Mouse (Mus musculus): ENCODE measurements at regions not wholly inside any gene's neighbourhood (a gene's known extent, or its start where the extent isn't known, plus 50 kb on each side); places are given as distances from the start of the nearest gene placed in this dataset.

DNA sequence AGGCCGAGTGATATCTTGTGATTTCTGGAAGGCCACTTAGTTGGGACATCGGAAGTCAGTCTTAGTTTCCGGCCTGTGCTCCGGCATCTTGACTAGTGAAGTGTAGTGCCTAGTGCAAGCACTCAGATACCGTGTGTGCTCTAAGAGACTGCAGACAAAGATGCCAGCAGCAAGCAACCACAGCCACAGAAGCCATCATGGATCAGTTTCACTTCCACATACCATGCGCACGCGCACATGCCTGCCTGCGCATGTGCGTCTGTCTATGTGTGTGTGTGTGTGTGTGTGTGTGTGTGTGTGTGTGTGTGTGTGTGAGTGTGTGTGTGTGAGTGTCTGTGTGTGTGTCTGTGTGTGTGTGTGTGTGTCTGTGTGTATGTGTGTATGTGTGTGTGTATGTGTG, 177.4 kb downstream of the Irs2 start:
- ATAC-seq (ENCODE audit: insufficient number of reproducible peaks, low FRiP score, low TSS enrichment): no peak

DNA sequence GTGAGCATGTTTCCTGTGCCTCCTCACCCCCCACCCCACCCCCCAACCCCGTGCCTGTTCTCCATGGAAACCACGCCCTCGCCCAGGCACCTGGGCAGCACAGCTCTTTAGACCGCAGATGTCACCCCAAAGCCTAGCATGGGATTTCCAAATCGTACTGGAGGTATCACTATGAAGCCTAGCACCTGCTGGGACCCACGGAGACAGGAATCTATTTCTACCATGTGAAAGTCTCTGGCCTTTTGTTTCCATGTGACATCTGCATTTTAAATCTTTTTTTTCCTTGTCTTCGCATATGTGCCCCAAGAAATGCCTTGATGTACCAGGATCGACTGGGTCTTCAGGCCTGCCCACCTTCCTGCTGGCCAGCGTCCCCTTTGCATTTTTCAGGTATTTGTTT, 179.7 kb downstream of the Irs2 start:
- ATAC-seq (ENCODE audit: insufficient number of reproducible peaks, low FRiP score, low TSS enrichment): no peak

DNA sequence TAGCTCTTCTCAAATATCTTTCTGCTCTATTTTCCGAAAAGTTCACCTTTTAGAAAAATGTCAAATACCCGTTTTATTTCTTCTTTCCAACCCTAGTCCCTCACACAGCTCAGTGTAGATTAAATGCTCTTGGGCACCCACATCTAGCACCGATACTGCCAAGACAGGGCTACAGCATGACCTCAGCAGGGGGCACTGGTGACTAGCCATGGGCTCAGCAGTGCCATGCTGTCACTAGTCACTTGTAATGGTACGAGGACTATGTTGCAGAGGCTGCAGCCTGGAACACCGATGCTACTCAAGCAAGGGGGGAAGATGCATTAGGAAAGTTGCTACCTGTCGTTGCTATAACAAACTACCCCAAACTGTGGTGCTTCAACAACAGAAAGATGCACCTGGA, 180.7 kb downstream of the Irs2 start:
- ATAC-seq (ENCODE audit: insufficient number of reproducible peaks, low FRiP score, low TSS enrichment): no peak

DNA sequence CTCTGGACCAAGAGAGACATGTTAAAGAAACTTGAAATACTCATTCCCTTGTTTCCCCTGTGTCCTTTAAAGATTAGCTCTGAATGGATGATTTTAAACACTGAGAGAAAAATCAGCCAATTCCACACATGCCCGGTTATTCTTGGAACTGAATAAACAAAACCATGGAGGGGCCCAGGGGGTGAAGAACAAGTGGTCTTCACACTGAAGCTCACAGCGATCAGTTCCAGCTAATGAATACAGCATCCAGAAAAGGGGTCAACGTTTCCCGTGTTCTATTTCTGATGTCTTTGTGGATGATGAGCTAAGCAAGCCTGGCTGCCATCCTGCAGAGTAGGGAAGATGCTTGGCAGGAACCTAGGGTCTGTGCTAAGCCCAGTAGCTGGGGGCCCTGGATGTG, 182.3 kb downstream of the Irs2 start:
- no peak for ATAC-seq (ENCODE audit: insufficient number of reproducible peaks, low FRiP score, low TSS enrichment)

DNA sequence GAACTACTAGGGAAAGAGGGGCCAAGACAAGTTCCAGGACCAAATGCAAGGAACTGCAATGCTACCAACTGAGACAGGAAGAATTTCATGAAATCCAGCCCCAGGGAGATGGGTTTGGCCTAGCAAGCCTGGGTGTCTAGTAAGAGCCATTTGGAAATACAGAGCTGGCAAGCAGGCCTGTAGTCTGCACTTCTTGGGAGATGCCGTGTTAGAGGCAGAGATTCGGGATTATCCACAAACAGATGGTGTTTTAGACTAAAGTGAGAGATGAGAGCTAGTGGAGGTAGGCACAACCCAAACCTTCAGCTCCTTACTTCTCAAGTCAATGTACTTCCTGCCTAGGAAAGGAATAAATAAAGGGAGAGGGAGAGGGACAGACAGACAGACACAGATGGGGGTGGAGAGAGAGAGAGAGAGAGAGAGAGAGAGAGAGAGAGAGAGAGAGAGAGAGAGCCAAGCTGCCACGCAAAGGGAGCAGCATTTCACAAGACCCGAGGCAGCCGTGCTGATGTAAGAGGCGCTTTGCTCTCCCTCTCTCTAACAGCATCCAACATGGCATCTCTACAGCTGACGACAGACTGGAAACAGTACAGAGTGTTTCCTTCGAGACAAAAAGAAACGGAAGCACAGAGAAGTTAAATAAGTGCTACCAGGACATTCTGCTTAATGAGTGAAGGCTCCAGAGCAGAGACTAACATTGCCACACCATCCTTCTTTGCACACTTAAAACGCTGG, 182.9 kb downstream of the Irs2 start:
- ATAC-seq (ENCODE audit: insufficient number of reproducible peaks, low FRiP score, low TSS enrichment): no peak

DNA sequence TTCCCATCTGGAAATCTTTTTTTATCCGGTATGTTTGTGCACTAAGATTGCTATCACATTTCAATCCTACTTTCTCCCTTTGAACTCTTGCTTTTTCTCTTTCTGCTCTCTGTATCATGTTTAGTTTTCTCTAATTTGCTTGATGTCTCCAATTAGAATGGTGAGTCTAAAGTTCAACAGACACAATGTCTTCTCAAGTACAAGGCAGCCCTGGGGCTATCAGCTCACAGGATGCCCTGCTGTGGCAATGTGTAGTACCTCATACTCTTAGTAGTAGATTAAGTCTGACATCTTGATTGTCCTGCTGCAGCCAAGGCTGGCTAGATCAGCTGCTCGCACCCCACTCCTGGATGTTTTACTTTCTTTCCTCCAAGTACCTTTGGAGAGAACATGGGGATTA, 186.4 kb downstream of the Irs2 start:
- ATAC-seq (ENCODE audit: insufficient number of reproducible peaks, low FRiP score, low TSS enrichment): no peak

DNA sequence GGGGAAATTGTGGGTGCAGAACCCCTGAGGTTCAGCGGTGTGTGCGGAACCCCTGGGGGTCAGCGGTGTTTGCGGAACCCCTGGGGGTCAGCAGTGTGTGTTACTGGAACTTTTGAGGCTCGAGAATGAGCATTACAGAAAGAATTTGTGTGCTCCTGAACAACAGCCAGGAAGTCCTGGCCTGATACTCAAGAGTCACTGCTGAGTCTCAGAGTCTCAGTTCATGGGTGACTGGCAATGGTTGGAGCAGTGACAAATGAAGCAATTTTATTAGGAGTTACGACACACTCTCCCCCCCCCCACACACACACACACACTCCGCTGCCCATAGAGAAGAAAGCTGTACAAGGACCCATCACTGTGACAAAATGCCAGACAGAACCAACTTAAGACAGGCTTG, 193.8 kb downstream of the Irs2 start:
- ATAC-seq (ENCODE audit: insufficient number of reproducible peaks, low FRiP score, low TSS enrichment): no peak

DNA sequence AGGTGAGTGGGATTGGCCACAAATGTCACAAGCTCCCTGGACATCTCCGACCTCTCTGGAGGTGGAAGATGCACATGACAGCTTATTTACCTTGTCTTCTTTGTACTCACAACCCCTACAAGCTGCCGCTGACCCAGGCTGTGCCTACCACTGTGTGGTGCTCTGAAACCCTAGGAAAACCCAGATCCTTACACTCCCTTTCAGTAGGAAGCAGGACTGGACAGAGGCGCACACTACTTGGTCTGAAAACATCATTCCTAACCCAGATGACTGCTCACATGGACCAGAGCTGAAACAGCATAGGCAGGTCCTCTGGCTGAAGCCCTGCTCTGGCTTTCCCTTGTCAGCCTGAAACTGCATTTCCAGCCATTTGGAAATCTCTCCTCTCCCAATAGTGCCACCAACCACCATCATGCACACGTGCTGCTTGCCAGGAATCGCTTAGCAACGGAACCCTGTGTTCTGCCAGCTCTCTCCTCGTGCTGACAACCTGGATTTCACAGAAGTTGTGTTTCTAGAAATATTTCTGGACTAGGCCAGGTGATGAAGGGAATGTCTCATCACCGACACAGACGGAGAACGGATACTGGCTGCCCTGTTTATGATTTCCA, 196.1 kb downstream of the Irs2 start:
- ATAC-seq (ENCODE audit: insufficient number of reproducible peaks, low FRiP score, low TSS enrichment): peak; percentile 37; the same call in 1 of the 2 replicates

DNA sequence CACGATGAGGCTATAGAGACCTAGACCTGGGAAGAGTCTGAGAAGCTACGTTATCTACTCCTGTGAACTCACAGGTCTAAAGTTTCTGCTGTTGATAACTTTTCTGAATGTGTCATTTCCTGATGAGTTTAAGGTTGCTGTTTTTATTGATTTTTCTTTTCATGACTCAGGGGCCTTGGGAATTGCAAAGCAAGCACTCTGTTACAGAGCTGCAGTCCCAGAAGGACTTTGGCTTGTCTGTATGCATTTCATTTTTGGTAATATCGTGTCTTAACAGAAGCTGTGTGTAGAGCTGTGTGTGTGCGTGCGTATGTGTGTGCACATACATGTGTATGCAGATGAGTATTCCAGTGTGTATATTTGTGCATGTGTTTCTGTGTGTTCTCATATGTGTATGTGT, 201.2 kb downstream of the Irs2 start:
- ATAC-seq (ENCODE audit: insufficient number of reproducible peaks, low FRiP score, low TSS enrichment): no peak

DNA sequence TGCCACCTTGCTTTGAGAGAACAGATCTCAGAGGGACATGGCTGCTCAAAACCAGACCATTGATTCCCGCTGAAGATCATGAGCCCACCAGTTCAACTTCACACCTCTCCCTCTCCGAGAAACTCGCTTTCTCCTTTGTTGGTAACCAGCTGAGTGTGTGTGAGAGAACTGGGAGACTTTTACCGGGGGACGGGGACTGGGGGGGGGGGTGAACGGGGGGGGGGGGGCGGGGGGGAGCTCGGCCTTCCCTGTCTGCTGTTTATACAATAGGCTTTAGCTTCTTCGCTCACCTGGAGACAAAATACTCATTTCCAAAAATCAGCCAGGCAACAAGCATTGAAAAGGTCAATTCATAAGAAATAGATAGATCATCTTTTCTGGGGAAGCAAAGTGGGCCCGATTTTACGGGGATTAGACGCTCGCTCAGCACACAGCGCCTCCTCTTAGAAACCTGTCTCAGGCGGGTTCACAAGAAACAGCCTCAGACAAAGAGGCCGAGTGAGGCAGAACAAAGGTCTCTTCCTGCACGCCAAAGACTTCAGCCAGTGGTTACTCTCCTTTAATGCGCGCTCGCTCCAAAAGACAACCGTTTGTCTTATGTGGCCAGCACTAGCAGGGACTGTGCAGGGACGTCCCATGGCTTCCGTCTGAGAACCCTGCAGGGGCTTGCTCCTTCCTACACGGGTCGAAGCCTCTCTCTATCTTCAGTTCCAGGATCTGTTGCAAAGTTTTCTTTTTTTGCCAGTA, 202.7 kb downstream of the Irs2 start:
- no peak for ATAC-seq (ENCODE audit: insufficient number of reproducible peaks, low FRiP score, low TSS enrichment)

DNA sequence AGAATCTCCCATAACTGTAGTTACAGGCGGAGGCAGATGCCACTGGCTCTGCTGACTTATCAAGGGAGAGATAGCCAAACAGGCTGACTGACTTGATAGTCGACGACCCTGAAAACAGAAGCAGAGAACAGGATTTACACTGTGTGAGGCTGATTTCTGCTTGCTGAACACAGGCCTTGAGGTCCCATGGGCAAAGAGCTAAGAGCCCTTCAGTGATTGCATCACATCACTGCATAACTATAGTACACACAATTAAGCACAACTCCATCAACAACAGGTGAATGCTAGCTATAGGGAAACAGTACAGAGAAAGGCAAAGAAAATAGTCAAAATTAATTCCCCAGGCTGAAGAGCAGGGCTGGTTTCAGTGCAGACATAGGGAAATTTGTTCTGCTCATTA, 203.3 kb downstream of the Irs2 start:
- ATAC-seq (ENCODE audit: insufficient number of reproducible peaks, low FRiP score, low TSS enrichment): no peak

DNA sequence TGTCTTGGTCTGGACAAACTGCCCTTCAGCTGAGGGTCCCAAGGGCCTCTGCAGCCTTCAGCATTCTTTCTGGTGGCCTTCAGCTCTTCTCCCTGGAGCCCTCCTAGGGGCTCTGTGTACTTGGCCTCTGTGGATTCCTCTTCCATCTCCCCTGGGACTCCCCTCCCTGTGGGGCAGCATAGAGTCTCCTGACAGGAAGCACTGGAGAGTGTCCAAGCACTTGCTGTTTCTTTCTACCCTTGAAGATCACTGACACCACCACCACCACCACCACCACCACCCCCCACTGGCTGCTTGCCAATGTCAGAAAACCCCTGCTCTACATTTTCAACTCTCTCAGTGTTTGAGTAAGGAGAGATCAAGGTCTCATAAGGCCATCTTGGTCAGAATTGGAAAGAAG, 206.3 kb downstream of the Irs2 start:
- ATAC-seq (ENCODE audit: insufficient number of reproducible peaks, low FRiP score, low TSS enrichment): no peak

DNA sequence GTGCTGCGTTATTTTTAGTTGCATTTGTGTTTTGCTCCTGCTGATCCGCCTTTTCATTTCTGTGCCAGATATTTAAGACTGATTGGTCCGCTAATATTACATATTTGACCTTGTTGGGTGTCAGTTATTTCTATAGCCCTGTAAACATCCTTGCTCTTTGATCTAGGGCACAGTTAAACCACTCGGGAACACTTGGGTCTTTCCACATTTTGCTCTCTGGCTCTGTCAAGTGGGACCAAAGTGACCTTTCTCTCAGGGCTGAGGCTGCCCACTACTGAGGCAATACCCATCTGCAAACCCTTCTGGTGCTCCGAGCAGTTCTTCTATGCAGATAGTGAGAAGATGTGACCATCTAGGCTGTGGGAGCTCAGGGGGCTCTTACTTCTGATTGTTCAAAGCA, 206.7 kb downstream of the Irs2 start:
- ATAC-seq (ENCODE audit: insufficient number of reproducible peaks, low FRiP score, low TSS enrichment): no peak

DNA sequence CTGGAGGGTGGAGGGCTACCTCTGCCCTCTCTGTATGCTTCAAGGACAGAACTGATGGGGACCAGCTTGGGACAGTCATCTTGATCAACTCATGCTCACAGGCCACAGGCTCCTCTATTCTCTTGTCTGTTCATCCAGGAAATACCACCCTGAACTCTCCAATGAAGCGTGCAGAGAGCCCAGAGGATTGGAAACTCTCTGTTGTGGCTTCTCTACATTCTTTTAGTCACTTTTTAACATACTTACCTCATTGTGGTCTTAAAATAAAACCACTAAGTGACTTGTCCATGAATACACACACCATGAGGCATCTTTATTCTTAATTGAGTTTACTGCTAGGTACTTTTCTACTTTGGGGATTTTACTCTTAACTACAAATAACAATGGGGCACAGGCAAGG, 209.8 kb downstream of the Irs2 start:
- ATAC-seq (ENCODE audit: insufficient number of reproducible peaks, low FRiP score, low TSS enrichment): no peak

DNA sequence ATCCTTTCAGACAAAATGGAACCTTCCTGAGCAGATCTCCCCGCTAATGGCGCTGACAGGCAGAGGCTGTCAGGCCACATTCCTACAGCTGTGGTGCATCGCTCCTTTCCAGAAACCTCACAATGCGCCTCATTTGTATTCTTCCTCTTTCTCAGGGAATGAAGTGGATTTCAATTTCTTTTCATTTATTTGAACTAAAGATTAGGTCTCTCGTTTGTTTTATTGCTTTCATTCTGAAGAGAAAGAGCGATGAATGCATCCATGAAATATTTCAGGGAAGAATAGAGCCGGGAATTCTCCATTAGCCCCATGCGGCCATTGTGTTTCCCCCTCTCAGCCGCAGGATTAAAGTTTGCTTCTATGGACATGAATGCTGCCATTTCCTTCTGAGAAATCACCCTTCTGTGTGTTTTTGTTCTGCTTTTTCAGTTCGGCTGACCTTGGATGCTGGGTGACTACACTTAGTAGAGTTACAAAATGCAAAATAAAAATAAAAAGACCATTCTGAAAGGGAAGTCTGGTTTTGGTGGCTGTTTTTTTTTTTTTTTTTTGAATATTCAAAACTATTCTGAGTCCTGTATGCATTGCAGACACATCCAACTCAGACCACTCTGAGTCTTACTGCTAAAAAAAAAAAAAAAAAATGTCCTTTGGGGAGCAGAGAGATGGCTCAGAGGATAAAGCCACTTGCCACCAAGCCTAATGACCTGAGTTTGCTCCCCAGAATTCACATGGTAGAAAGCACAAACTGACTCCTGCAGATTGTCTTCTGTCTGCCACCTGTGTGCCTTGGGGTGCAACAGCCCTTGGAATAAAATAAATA, 213.7 kb downstream of the Irs2 start:
- no peak for ATAC-seq (ENCODE audit: insufficient number of reproducible peaks, low FRiP score, low TSS enrichment)

DNA sequence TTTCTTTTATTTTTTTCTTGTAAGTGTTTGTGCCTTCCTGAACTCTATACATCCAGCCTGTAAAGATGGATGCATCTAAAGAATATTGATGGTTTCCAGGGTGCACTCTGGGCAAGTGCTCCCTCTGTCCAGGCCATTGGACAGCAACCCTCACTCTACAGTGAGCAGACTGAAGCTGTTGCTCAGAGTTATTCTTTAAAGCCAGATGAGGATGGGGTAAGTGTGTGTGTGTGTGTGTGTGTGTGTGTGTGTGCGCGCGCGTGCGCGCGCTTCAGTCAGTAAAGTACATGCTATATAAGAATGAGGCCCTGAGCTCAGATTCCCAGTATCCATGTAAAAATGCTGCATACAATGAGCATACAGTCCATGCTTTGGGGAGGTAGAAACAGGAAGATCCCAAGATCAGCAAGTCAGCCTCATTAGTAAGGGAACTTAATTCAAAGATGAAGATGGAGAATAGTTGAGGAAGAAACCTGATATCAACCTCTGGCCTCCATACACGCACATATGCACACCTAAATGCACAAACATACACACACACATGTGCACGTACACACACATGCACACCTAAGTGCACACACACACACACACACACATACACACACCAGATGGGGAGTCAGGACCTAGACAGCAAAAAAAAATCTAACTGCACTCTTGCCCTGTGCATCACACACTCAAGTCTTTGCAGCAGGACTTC, 214.4 kb downstream of the Irs2 start:
- no peak for ATAC-seq (ENCODE audit: insufficient number of reproducible peaks, low FRiP score, low TSS enrichment)

DNA sequence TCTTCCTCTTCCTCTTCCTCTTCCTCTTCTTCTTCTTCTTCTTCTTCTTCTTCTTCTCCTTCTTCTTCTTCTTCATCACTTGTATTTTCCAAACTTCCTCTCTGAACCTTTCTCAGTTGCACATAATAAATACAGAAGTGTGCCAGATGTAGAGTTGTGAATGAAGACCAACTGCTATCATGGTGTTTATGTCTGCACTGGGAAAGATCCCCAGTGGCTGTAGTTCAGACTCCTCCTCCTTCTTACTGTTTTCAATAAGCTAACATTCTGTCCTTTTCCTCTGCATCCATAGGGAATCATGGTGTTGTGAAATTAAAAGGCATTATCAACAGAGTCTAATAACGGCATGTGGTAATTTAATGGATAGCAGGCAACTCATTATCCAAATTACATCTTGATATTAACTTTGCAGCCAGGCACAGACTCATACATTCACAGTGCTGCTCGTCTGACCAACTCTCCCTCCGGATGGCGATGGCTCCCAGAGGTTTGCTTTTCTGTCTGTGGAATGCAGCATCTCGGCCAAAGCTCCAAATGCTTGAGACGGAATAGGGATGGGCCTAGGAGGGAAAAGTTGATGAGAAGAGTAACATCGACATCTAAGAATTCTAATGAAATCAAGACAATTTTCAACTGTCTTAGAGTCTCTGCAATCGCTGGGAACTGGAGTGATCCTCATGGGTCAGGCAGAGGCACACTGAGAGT, 219.6 kb downstream of the Irs2 start:
- ATAC-seq (ENCODE audit: insufficient number of reproducible peaks, low FRiP score, low TSS enrichment): no peak

DNA sequence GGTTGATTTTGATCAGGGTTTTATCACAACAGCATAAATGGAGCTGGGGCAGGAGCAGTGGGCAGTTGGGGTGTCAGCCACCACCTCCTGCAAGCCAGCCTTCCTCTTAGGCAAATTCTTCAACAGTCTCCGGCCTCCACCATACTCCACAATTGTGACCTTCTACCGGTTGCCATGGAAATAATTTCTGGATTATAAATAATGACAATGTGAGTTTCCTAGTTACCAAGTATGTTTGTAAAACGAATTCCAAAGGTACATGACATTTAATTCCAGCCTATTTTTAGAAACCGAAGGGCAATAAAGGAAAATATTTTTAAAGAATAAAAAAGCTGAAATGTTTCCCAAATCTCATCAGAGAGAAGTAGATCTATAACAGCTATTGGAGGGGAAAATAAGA, 222.5 kb downstream of the Irs2 start:
- ATAC-seq (ENCODE audit: insufficient number of reproducible peaks, low FRiP score, low TSS enrichment): no peak

DNA sequence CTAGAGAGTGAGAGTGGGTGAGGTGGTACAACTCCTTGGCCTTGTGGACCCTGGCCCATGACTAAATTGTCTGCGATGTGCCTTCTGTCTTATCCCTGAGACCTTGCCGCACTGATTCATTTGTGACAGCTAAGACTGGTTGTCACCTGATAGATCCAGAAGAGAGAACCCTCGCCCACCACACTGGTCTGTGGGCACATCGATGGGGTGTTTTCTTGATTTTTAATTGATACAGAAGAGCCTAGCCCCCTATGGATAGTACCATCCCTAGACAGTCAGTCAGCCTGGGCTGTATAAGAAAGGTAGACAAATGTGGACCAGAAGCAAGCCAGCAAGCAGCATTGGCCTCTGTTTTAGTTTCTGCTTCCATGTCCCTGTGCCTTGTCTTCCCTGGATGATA, 222.9 kb downstream of the Irs2 start:
- no peak for ATAC-seq (ENCODE audit: insufficient number of reproducible peaks, low FRiP score, low TSS enrichment)

DNA sequence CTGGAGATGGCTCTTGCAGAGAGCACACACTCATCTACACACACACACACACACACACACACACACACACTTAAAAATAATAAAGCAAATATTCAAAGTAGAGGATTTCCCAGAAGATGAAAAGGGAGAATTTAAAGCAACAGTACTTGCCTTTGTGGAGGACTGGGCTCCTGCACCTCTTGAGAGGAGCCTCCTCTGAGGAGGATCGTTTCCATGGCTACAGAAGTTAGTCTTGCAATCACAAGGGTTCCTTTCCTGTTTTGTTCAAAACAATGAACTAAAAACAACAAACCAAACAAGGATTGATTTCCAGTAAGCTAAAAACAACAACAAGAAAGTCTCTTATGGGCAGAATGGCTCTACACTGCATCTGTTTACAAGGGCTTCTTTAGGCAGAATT, 223.8 kb downstream of the Irs2 start:
- no peak for ATAC-seq (ENCODE audit: insufficient number of reproducible peaks, low FRiP score, low TSS enrichment)
